Mouse (Mus musculus): ENCODE results near the gene Osbpl2. TPM values are rescaled to one million over a fixed set of nuclear protein-coding genes. Genes with fewer than 3 reads are reported as not detected.
"Not testable (repeated sequence)": the region's sequence is repeated elsewhere in the genome, so short reads cannot be mapped to it uniquely, and the experiment has no call there.

The Osbpl2 gene
- polyA plus RNA-seq, 1 experiment: 48.2 TPM

GRCm38 (mm10) chr2:180170806-180171521 lies 51.9 kb downstream of the Osbpl2 start, which contains the start of gene Adrm1:
Gene Adrm1 (plus strand): TSS chr2:180171485.
- H3K4me3 ChIP-seq (ENCODE audit: insufficient read depth, low read length): peak within 1 kb of the TSS; percentile 77
- H3K27ac ChIP-seq (ENCODE audit: insufficient read depth, low read length): peak within 1 kb of the TSS; percentile 67
- TF ChIP-seq CTCF (IDR thresholded peaks at IDR 0.05; ENCODE audit: extremely low read depth, insufficient read depth, low read length) (peak; percentile 55), POLR2A (IDR thresholded peaks at IDR 0.05; ENCODE audit: extremely low read depth, insufficient read depth, low read length) (peak; percentile 30; the same call in 1 of the 2 replicates)
- H3K4me1 ChIP-seq (ENCODE audit: control insufficient read depth, insufficient read depth, low read length): peaks cover 11% of the 10 kb centered on the region

GRCm38 (mm10) chr2:180171522-180172070 lies 52.5 kb downstream of the Osbpl2 start:
- peak overlapping the region; percentile 77 for H3K4me3 ChIP-seq (ENCODE audit: insufficient read depth, low read length)
- no peak for TF ChIP-seq CTCF (IDR thresholded peaks at IDR 0.05; ENCODE audit: extremely low read depth, insufficient read depth, low read length)
- TF ChIP-seq POLR2A (IDR thresholded peaks at IDR 0.05; ENCODE audit: extremely low read depth, insufficient read depth, low read length): peak; percentile 37; the same call in 1 of the 2 replicates
- H3K4me1 ChIP-seq (ENCODE audit: control insufficient read depth, insufficient read depth, low read length): peaks cover 11% of the 10 kb centered on the region
- peak overlapping the region; percentile 67 for H3K27ac ChIP-seq (ENCODE audit: insufficient read depth, low read length)

- H3K27ac ChIP-seq (ENCODE audit: insufficient read depth, low read length): no peak overlapping the region
- H3K4me1 ChIP-seq (ENCODE audit: control insufficient read depth, insufficient read depth, low read length): peaks cover 11% of the 10 kb centered on the region
- TF ChIP-seq POLR2A (IDR thresholded peaks at IDR 0.05; ENCODE audit: extremely low read depth, insufficient read depth, low read length): no peak
- TF ChIP-seq CTCF (IDR thresholded peaks at IDR 0.05; ENCODE audit: extremely low read depth, insufficient read depth, low read length): no peak
- H3K4me3 ChIP-seq (ENCODE audit: insufficient read depth, low read length): peak overlapping the region; percentile 77
Measured at GRCm38 (mm10) chr2:180172152-180172551, 53.0 kb downstream of the Osbpl2 start.

GRCm38 (mm10) chr2:180173163-180173562 lies 54.1 kb downstream of the Osbpl2 start:
- TF ChIP-seq CTCF (IDR thresholded peaks at IDR 0.05; ENCODE audit: extremely low read depth, insufficient read depth, low read length) (no peak), POLR2A (IDR thresholded peaks at IDR 0.05; ENCODE audit: extremely low read depth, insufficient read depth, low read length) (no peak)
- peak overlapping the region; percentile 77; the same call in 1 of the 2 replicates for H3K4me3 ChIP-seq (ENCODE audit: insufficient read depth, low read length)
- H3K27ac ChIP-seq (ENCODE audit: insufficient read depth, low read length): no peak overlapping the region
- peaks cover 11% of the 10 kb centered on the region for H3K4me1 ChIP-seq (ENCODE audit: control insufficient read depth, insufficient read depth, low read length)

GRCm38 (mm10) chr2:180173711-180174110 lies 54.6 kb downstream of the Osbpl2 start:
- not testable (repeated sequence) for H3K27ac ChIP-seq (ENCODE audit: insufficient read depth, low read length)
- Histone ChIP-seq H3K4me1 (ENCODE audit: control insufficient read depth, insufficient read depth, low read length) (peaks cover 11% of the 10 kb centered on the region), H3K4me3 (ENCODE audit: insufficient read depth, low read length) (peak overlapping the region; percentile 77; the same call in 1 of the 2 replicates)

GRCm38 (mm10) chr2:180174121-180174520 lies 55.0 kb downstream of the Osbpl2 start:
- TF ChIP-seq POLR2A (IDR thresholded peaks at IDR 0.05; ENCODE audit: extremely low read depth, insufficient read depth, low read length): no peak
- no peak for TF ChIP-seq CTCF (IDR thresholded peaks at IDR 0.05; ENCODE audit: extremely low read depth, insufficient read depth, low read length)
- Histone ChIP-seq H3K27ac (ENCODE audit: insufficient read depth, low read length) (no peak overlapping the region), H3K4me3 (ENCODE audit: insufficient read depth, low read length) (no peak overlapping the region; the same call in 1 of the 2 replicates), H3K4me1 (ENCODE audit: control insufficient read depth, insufficient read depth, low read length) (peaks cover 11% of the 10 kb centered on the region)

- no peak overlapping the region for H3K4me3 ChIP-seq (ENCODE audit: insufficient read depth, low read length)
- no peak for TF ChIP-seq POLR2A (IDR thresholded peaks at IDR 0.05; ENCODE audit: extremely low read depth, insufficient read depth, low read length)
- no peak for TF ChIP-seq CTCF (IDR thresholded peaks at IDR 0.05; ENCODE audit: extremely low read depth, insufficient read depth, low read length)
- no peak overlapping the region for H3K27ac ChIP-seq (ENCODE audit: insufficient read depth, low read length)
- peaks cover 11% of the 10 kb centered on the region for H3K4me1 ChIP-seq (ENCODE audit: control insufficient read depth, insufficient read depth, low read length)
Measured at GRCm38 (mm10) chr2:180175725-180176124, 56.6 kb downstream of the Osbpl2 start.

GRCm38 (mm10) chr2:180181542-180181941 lies 62.4 kb downstream of the Osbpl2 start:
- Histone ChIP-seq H3K27ac (ENCODE audit: insufficient read depth, low read length) (no peak overlapping the region), H3K4me3 (ENCODE audit: insufficient read depth, low read length) (no peak overlapping the region)
- TF ChIP-seq POLR2A (IDR thresholded peaks at IDR 0.05; ENCODE audit: extremely low read depth, insufficient read depth, low read length) (no peak), CTCF (IDR thresholded peaks at IDR 0.05; ENCODE audit: extremely low read depth, insufficient read depth, low read length) (no peak)

GRCm38 (mm10) chr2:180184011-180184751 lies 65.1 kb downstream of the Osbpl2 start:
- TF ChIP-seq POLR2A (IDR thresholded peaks at IDR 0.05; ENCODE audit: extremely low read depth, insufficient read depth, low read length) (no peak), CTCF (IDR thresholded peaks at IDR 0.05; ENCODE audit: extremely low read depth, insufficient read depth, low read length) (no peak)
- Histone ChIP-seq H3K4me3 (ENCODE audit: insufficient read depth, low read length) (no peak overlapping the region), H3K4me1 (ENCODE audit: control insufficient read depth, insufficient read depth, low read length) (peaks cover 3% of the 10 kb centered on the region; the same call in 1 of the 2 replicates), H3K27ac (ENCODE audit: insufficient read depth, low read length) (no peak overlapping the region)

More at GRCm38 (mm10) chr2:180181542-180181941, 62.4 kb downstream of the Osbpl2 start:
- no peaks in the 10 kb centered on the region for H3K4me1 ChIP-seq (ENCODE audit: control insufficient read depth, insufficient read depth, low read length)

All from cortical plate, adult 2 months (tissue).